Mouse (Mus musculus) liver, adult 2 months (tissue): Measurements from ENCODE around the gene Pigg.

Experiments
- CTCF ChIP-seq: fragments of 200-500 bp; IDR thresholded peaks from 2 replicates; pipeline ENCODE4 v1.5.1; 2011; ENCODE audit warnings: low read depth, low read length, control low read depth
- POLR2A ChIP-seq: fragments of 200-500 bp; IDR thresholded peaks from 2 replicates; pipeline ENCODE4 v1.6.1; 2011; ENCODE audit warnings: low read length, control low read depth; ENCODE audit not compliant: insufficient read depth; ENCODE audit errors: extremely low read depth

DNA sequence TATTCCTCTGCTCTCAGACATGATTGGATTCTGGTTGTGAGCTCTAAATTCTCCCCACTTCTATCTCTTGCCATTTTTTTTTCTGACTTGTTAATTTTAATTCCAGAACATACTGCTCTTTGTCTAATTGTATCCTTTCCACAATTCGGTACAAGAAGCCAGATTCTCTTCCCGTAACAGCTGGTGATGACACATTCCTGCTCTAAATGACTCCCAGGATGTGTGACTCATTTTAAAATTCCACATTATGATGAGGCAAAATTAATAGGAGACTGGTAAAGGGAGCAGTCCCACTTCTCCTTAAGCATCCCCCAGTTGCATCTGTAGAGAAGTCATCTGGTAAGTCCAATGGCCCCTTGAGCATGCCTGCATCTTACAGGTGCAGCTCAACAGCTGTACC, 73.2 kb downstream of the Pigg start:
- TF ChIP-seq CTCF (no peak), POLR2A (no peak)
